Mouse (Mus musculus) forebrain, embryonic 16.5 days (tissue): ENCODE results near the gene Chst3. TPM values are rescaled to one million over a fixed set of nuclear protein-coding genes. Genes with fewer than 3 reads are reported as not detected.
"Not testable (repeated sequence)": the region's sequence is repeated elsewhere in the genome, so short reads cannot be mapped to it uniquely, and the experiment has no call there.

ENCODE experiments used
- ATAC-seq: fragments of 200-750 bp; cut with Nextera tagmentation; 2 replicates; pipeline ENCODE4 v1.8.0; 2017; ENCODE audit warnings: mild to moderate bottlenecking, moderate library complexity
- H3K27ac ChIP-seq: fragments of 300-500 bp; sonication (generic); 2 replicates; pipeline ENCODE4 v1.5.1; 2014; ENCODE audit warnings: low read length, control low read depth
- H3K27me3 ChIP-seq: fragments of 300-500 bp; sonication (generic); replicated peaks from 2 replicates; pipeline ENCODE4 v1.6.1; 2014; ENCODE audit warnings: low read length; ENCODE audit not compliant: control insufficient read depth, insufficient read depth
- H3K36me3 ChIP-seq: fragments of 300-500 bp; sonication (generic); 2 replicates; pipeline ENCODE4 v1.6.1; 2014; ENCODE audit not compliant: control insufficient read depth, insufficient read depth
- H3K4me1 ChIP-seq: fragments of 300-500 bp; sonication (generic); replicated peaks from 2 replicates; pipeline ENCODE4 v1.6.1; 2014; ENCODE audit warnings: low read length; ENCODE audit not compliant: control insufficient read depth, insufficient read depth
- H3K4me2 ChIP-seq: fragments of 300-500 bp; sonication (generic); 2 replicates; pipeline ENCODE4 v1.6.1; 2014; ENCODE audit warnings: mild to moderate bottlenecking, low read length, control low read depth
- H3K4me3 ChIP-seq: fragments of 300-500 bp; sonication (generic); replicated peaks from 2 replicates; pipeline ENCODE4 v1.5.1; 2014; ENCODE audit warnings: mild to moderate bottlenecking, low read length, control low read depth
- H3K9ac ChIP-seq: fragments of 300-500 bp; sonication (generic); replicated peaks from 2 replicates; pipeline ENCODE4 v1.6.1; 2014; ENCODE audit warnings: low read depth, low read length, control low read depth
- H3K9me3 ChIP-seq: fragments of 300-500 bp; sonication (generic); 2 replicates; pipeline ENCODE4 v1.6.1; 2016; ENCODE audit warnings: low read length; ENCODE audit not compliant: control insufficient read depth
- WGBS: fragments of 180-500 bp; shearing (Covaris S2); extraction: QIAGEN DNeasy Blood & Tissue Kit; methylation state at CpG from one replicate; pipeline ENCODE4 v1.1.7; 2014; 5-methylcytosine and 5-hydroxymethylcytosine counted together
- polyA plus RNA-seq: library from polyadenylated mRNA; unstranded; fragments of >200 nt; fragmentation: Nextera tagmentation; extraction: Ambion mirVana; gene quantifications from 2 replicates; pipeline ENCODE4 v1.2.1, GENCODE M21; 2015

The Chst3 gene
- polyA plus RNA-seq, 1 experiment from 2014 or later = 0.90 TPM

DNA sequence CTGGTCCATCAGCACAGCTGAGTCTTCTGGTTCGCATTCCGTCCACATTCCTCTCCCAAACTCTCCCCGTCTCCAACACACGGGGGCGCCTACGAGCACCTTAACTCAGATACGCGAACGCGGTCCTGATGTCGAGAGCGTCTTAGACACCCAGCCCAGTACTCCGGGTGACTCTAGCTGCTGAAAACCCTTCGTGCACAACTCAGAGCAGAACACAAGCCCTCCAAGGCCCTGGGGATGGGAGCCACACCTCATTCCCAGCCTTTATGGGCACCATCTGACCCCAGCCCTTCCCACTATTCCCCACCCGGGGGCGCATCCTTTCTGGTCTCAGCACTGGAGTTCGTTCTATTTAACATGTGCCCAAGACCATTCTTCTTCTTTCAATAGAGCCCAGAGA is 27.3 kb downstream of the Chst3 start:
- peak overlapping the region; percentile 45; the same call in 1 of the 2 replicates for H3K27ac ChIP-seq
- peaks cover 38% of the 10 kb centered on the region for H3K4me1 ChIP-seq

DNA sequence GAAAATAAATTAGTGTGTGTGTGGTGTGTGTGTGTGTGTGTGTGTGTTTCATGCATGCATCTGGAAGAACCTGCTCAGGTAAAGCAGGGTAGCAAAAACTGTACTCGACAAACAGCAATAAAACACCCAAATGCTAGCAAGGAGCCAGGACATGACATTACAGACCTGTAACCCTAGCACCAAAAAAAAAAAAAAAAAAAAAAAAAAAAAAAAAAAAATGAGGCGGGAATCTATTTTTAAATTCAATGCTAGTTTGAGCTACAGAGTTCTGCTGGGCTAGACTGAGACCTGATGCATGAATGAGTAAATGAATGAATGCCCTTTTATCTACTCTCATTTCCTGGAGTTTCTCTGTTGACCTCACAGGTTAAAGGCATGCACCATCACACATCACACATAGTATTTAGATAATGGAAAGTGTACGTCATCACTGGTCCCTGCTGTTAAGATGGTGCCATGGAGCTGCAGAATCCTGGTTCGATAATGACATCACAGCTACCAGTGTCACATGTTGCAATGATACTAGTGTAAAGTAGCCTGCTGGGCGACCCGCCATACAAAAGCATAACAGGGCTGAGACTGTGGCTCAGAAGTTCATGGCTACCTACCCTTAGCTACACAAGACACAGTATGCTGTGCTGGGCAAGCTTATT is 29.4 kb downstream of the Chst3 start:
- WGBS = 58% methylated on average over 6 of the region's 6 CpGs
- no peaks in the 10 kb centered on the region for H3K27me3 ChIP-seq
- H3K4me1 ChIP-seq = peaks cover 35% of the 10 kb centered on the region
- H3K9me3 ChIP-seq = no peaks in the 10 kb centered on the region
- no peak overlapping the region for H3K4me3 ChIP-seq
- H3K9ac ChIP-seq = no peak overlapping the region
- H3K36me3 ChIP-seq = no peaks in the 10 kb centered on the region
- ATAC-seq = no peak
- H3K4me2 ChIP-seq = no peak overlapping the region
- no peak overlapping the region for H3K27ac ChIP-seq

More for the DNA sequence above, 27.3 kb downstream of the Chst3 start:
- Histone ChIP-seq H3K27me3 (no peaks in the 10 kb centered on the region), H3K4me3 (peak overlapping the region; percentile 46), H3K36me3 (no peaks in the 10 kb centered on the region), H3K9me3 (no peaks in the 10 kb centered on the region), H3K9ac (peak overlapping the region; percentile 58), H3K4me2 (peak overlapping the region; percentile 70)
- ATAC-seq = peak; percentile 49
- WGBS = under 1% methylated on average over 17 of the region's 17 CpGs

GRCm38 (mm10) chr10:60186191-60186945 is 32.7 kb downstream of the Chst3 start:
- Histone ChIP-seq H3K9me3 (no peaks in the 10 kb centered on the region), H3K27me3 (no peaks in the 10 kb centered on the region), H3K4me2 (no peak overlapping the region), H3K4me1 (peaks cover 12% of the 10 kb centered on the region), H3K27ac (no peak overlapping the region), H3K36me3 (no peaks in the 10 kb centered on the region), H3K9ac (no peak overlapping the region), H3K4me3 (no peak overlapping the region)
- 90% methylated on average over 44 of the region's 44 CpGs for WGBS
- ATAC-seq = no peak

DNA sequence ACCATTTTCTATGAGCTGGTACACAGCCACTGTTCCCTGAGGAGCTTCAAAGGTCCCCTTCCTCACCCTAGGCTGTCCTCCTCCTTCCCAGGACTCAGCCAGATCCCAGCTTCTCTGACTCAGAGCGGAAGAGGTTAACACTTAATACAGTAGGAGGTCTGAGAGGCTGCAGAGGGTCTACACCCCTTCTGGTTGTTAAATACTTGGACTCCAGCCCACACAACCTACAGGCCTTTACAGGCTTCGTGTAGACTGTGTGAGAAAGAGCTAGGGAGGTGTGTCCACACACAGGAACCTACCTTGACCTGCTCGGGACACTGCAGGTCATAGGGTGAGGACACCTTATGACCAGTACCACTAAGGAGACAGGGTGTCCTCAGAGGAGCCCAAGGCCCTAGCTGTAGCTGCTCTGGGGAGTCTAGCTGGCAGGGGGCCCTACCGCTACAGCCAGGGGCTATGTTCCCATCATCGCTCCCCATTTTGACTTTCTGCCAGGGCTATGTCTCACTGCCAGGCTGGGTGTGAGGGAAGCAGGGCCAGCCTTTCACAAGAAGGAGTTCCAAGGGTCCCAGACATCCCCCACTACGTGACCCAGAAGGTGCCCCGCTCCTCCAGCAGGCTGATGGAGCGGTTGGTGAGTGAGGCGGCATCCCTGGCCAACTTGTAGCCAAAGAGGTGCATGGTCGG is 33.9 kb downstream of the Chst3 start:
- peak; percentile 69 for ATAC-seq
- Histone ChIP-seq H3K9me3 (no peaks in the 10 kb centered on the region), H3K36me3 (no peaks in the 10 kb centered on the region), H3K4me3 (no peak overlapping the region), H3K4me2 (no peak overlapping the region), H3K4me1 (peaks cover 11% of the 10 kb centered on the region), H3K9ac (no peak overlapping the region), H3K27ac (no peak overlapping the region), H3K27me3 (no peaks in the 10 kb centered on the region)
- WGBS = 59% methylated on average over 10 of the region's 10 CpGs

GRCm38 (mm10) chr10:60175306-60175705 is 43.8 kb downstream of the Chst3 start:
- H3K4me2 ChIP-seq, H3K36me3 ChIP-seq, ATAC-seq, H3K9me3 ChIP-seq, H3K4me3 ChIP-seq, H3K4me1 ChIP-seq, H3K27me3 ChIP-seq, H3K9ac ChIP-seq, H3K27ac ChIP-seq: not testable (repeated sequence)
- WGBS = 91% methylated on average over 9 of the region's 9 CpGs

DNA sequence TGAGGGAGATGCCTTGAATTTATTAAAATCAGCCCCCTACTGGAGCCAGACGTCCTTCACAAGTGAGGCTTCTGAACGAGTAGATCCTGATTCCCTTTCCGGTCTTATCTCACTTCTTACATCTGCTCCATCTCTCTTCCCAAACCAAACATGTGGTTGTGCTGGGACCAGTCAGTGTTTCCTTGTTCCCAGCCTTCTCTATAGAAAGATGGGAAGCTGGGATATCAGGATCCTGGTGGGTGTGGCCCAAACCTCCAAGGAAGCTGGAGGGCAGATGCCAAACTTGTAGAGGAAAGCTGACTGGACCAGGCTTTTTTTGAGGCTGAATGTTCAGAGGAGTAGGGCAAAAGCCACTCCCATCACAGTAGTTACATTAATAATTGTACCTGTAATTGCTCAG is 44.6 kb downstream of the Chst3 start:
- no peaks in the 10 kb centered on the region for H3K36me3 ChIP-seq
- H3K27me3 ChIP-seq = no peaks in the 10 kb centered on the region
- ATAC-seq = no peak
- no peak overlapping the region for H3K9ac ChIP-seq
- no peaks in the 10 kb centered on the region for H3K9me3 ChIP-seq
- WGBS = 75% methylated on average over 3 of the region's 3 CpGs
- H3K27ac ChIP-seq = no peak overlapping the region
- H3K4me1 ChIP-seq = 0 out of 2 replicates have a peak, but pooled peaks cover 4% of the 10 kb centered on the region
- no peak overlapping the region for H3K4me2 ChIP-seq
- no peak overlapping the region for H3K4me3 ChIP-seq

GRCm38 (mm10) chr10:60173035-60173434 is 46.0 kb downstream of the Chst3 start:
- no peak overlapping the region for H3K9ac ChIP-seq
- H3K27ac ChIP-seq = no peak overlapping the region
- H3K36me3 ChIP-seq = no peaks in the 10 kb centered on the region
- H3K27me3 ChIP-seq = no peaks in the 10 kb centered on the region
- H3K4me1 ChIP-seq = 0 out of 2 replicates have a peak, but pooled peaks cover 4% of the 10 kb centered on the region
- ATAC-seq = peak; percentile 73
- H3K4me3 ChIP-seq = no peak overlapping the region
- 27% methylated on average over 10 of the region's 10 CpGs for WGBS
- no peaks in the 10 kb centered on the region for H3K9me3 ChIP-seq
- H3K4me2 ChIP-seq = no peak overlapping the region

DNA sequence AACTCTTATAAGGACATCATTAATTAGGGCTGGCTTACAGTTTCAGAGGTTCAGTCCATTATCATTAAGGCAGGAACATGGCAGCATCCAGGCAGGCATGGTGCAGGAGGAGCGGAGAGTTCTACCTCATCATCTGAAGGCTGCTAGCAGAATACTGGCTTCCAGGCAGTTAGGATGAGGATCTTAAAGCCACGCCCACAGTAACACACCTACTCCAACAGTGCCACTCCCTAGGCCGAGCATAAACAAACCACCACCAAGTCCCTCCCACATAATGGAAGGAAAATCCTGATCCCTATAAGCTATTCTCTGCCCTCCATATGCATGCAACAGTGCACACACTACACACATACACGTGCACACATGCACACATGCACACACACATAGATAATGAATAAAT is 46.8 kb downstream of the Chst3 start:
- no peak for ATAC-seq
- H3K4me2 ChIP-seq = no peak overlapping the region
- WGBS = 92% methylated on average over 4 of the region's 4 CpGs

GRCm38 (mm10) chr10:60171368-60171767 is 47.7 kb downstream of the Chst3 start:
- Histone ChIP-seq H3K27ac (no peak overlapping the region), H3K9ac (no peak overlapping the region), H3K9me3 (no peaks in the 10 kb centered on the region), H3K27me3 (no peaks in the 10 kb centered on the region), H3K4me3 (no peak overlapping the region), H3K36me3 (no peaks in the 10 kb centered on the region), H3K4me2 (no peak overlapping the region), H3K4me1 (0 out of 2 replicates have a peak, but pooled peaks cover 4% of the 10 kb centered on the region)
- ATAC-seq = no peak
- 99% methylated on average over 5 of the region's 5 CpGs for WGBS

More for the DNA sequence above, 46.8 kb downstream of the Chst3 start:
- no peaks in the 10 kb centered on the region for H3K36me3 ChIP-seq
- H3K9me3 ChIP-seq = no peaks in the 10 kb centered on the region
- no peak overlapping the region for H3K4me3 ChIP-seq
- no peak overlapping the region for H3K27ac ChIP-seq
- H3K4me1 ChIP-seq = 0 out of 2 replicates have a peak, but pooled peaks cover 4% of the 10 kb centered on the region
- H3K27me3 ChIP-seq = no peaks in the 10 kb centered on the region
- H3K9ac ChIP-seq = no peak overlapping the region
